Mouse (Mus musculus) layer of hippocampus, adult 18-20 months (tissue): ENCODE results near the gene Cpsf3. TPM values are rescaled to one million over a fixed set of nuclear protein-coding genes. Genes with fewer than 3 reads are reported as not detected.
A peak's percentile ranks its signal among the peaks of the same experiment; 100 is the strongest.

ENCODE experiments used
- DNase-seq, 2 experiments: peaks; one replicate each; pipeline ENCODE4 v3.0.0; 2022; ENCODE audit warnings: low spot score in 2 of 2
- long read RNA-seq: library from polyadenylated mRNA; stranded (forward); transcript quantifications from one replicate; pipeline ENCODE4 v2.0.0, GENCODE M21; 2021
- total RNA-seq, 2 experiments: library from RNA; stranded (reverse); gene quantifications; 2 replicates each; pipeline ENCODE4 v1.2.3; 2021

The Cpsf3 gene
- 10 to 100 TPM; 46.9 to 47.1 TPM for total RNA-seq
- long read RNA-seq, transcript Cpsf3-201 (18 exons, 2,499 nt) = major isoform, 56 of 60 reads
- long read RNA-seq, partial matches to known transcripts = 1 of 60 reads
- long read RNA-seq, other reads (novel, unspliced or antisense) = 3 of 60 reads

DNA sequence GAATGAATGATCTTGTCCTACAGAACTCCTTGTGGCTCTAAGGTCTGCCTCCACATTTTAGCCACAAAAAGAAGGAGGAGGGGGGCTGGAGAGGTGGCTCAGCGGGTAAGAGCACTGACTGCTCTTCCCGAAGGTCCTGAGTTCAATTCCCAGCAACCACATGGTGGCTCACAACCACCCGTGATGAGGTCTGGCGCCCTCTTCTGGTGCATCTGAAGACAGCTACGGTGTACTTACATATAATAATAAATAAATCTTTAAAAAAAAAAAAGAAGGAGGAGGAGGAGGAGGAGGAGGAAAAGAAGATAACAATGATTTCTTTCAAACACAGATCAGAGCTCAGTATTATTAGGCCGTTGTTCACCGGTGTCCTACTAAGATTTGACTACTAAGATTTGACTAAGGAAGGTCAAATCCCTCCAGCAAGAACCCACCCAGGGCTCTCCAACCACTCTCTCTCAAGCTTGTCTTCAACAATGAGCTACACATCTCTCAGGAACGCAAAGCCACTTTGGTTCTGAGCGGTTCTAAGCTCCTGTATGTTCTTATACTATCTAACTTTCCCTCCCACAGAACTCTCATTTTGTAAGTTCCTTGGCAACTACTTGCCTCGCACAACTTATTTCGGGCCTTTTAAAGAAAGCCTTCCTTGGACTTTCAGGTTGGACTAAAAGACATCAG is at the start of gene Cpsf3:
Cpsf3 (plus strand) TSS at position 631 of the 681 bp plus-strand sequence.
- no peak for DNase-seq

DNA sequence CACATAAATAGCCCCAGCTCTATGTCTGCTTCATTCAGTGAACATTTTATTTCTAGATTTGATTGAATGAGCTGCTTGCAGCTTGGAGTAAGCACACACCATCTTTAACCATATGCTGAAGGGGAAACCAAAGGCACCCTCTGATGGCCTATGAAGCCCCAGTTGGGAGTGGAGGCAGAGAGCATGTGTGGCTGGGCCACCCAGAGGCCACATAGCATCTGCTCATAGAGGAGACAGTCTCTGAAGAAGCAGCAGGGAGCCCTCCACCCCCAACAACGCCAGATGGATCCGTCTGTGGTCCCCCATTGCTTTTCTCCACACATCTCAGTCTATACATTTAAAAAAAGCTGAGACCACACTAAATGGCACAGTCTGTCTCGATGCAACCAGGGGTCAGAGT is 43.2 kb upstream of the Cpsf3 start:
- DNase-seq = no peak

DNA sequence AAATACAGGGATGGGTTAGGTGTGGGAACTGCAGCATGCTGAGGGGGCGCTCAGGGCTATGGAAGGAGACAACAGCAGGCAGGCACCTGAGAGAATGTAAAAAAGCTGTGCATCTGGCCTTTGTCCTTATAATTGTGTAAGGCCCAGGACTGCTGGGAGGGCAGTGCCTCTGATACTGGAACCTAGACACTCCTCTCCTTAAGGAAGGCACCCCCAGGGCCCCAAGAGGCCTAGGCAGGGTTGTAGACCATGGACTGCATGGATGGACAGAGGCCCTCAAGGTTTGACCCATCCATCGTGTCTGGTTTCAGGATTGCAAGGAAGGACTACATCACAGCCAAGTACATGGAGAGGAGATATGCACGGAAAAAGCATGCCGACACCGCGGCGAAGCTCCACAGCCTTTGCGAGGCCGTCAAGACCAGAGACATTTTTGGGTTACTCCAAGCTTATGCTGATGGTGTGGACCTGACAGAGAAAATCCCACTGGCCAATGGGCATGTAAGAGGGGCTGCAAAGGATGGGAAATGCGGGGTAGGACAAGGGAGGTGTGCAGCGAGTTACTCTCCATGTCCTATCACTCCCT is 40.7 kb upstream of the Cpsf3 start:
- no peak for DNase-seq

DNA sequence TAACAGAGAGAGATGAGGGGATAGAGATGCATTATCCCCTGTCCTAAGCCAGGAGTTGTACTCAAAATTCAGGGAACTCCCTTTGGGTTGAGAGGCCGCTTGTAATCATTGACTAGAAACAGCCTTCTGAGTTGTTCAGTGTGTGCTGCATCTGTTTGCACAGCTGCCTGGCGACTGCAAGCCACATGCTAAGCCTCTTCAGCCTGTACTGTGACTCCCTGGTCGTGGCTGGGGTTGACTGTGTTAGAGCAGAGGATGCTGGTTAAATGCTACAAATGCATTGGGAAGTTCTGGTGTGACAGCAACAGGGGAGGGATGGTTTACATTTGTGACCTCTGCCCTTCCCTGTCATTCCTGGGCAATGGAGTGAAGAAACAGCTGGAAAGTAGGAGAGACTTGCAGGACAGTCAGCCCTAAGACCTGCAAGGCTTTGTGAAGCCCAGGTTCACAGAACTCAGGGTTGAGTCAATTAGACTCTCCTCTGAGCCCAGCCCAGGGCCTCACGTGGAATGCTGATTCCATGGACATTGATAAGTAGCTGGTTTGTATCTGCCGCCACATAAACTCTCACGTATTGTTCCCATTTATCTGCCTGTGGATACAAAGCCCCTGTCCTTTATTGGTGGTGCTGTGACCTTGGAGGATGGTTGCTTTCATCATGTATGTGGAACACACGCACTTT is 37.3 kb upstream of the Cpsf3 start:
- no peak for DNase-seq

DNA sequence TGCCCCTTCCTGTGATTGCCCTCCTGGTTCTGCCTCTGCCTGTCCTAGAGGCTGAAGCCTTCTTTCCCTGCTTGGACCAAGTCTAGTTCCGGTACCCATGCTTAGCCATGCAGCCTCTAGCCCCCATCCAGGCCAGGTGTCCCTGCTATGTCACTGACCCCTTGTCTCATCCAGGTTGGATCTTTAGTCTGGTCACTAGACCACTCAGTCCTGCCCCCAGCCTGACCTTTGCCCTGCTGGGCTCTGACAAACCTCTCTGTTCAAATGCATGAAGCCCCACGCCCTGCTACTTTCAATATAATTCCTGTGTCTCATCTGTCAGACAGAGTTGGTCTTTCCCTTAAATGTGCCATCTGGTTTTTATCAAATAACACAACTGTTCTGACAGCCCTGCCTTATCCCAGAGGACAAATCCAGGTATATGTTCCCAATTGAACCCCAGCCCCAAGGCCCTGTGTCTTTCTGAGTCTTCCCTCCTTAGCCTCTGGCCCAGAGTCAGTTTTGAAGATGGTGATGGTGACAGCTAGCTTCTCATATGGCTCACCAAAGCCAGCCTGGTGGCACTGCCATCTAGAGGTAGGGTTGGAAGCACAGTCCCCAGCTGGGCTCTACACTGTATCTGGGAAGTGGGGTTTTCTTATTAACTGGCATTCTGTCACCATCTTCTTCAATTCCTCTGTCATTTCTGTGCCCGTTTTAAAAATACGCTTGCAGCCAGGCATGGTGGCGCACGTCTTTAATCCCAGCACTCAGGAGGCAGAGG is 24.5 kb upstream of the Cpsf3 start:
- peak in 1 of 2 experiments; percentile 47 for DNase-seq

DNA sequence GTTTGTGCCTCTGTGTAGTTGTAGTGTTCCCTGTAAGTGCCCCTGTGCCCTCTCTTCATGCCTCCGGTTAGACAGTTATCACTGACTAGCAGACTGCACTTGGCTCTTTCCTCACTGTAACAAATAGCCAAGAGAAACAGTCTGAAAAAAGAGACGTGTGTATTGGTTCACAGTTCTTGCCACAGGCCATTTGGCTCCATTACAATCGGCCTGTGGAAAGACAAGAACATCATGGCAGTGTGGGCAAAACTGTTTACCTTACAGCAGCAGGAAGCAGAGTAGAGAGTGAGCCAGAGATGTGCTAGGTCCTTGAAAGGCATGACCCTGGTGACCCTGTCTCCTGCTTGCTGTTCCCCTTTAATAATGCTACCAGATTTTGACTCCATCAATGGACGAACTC is 23.7 kb upstream of the Cpsf3 start:
- DNase-seq = no peak

DNA sequence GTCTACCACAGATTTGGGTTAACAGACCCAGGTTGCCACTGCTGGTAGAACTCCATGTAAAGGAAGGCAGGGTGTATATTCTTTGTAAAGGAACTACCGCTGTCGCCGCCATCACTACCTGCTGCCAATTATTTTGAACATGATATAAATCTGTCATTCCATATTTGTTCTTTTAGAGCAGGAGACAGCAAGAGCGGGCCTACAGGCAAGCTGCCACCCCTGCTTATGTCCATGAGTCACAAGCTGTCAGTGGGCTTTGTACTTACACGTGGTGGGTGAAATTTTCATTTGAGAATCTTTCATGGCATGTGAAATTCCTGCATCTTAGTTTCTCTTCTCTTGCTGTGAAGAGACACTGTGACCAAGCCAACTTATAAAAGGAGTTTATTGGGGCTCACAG is 21.9 kb upstream of the Cpsf3 start:
- peak; percentile 30 to 67 for DNase-seq

DNA sequence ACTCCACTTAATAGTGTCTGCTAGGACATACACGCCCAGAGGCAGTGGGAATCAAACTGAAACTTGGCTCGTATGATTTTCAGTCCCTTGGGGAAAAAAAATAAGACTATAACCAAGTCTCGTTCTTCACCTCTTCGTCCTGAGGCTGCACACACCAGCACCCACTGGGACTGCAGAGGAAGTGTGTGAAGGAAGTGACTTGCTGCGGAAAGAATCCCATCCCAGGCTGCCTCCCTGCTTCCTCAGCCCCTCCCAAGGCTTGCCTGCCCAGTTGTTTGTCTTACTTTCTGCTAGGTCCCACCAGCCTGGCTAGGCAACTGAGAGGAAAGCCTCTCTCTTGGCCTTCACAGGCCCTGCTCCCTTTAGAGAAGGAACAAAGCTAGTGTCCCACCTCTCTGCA is 20.9 kb upstream of the Cpsf3 start:
- DNase-seq = no peak

DNA sequence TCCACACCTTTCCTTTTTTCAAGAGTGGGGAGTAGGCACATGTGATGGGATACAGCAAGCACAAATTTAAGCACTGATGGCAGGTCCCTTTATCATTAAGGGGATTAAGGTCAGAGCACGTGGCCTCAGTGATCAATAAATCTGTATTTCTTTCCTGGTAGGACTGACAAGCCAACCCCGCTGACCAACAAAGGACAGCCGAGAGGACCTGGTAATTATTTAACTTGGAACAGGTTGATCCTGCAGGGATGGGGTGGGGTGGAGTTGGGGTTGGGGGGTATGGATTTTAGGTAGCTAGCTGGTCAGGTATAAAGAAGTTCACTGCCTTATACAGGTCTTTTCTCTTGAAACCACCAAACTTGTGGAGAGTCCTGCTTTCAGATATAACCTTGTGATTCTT is 20.2 kb upstream of the Cpsf3 start:
- DNase-seq = no peak

DNA sequence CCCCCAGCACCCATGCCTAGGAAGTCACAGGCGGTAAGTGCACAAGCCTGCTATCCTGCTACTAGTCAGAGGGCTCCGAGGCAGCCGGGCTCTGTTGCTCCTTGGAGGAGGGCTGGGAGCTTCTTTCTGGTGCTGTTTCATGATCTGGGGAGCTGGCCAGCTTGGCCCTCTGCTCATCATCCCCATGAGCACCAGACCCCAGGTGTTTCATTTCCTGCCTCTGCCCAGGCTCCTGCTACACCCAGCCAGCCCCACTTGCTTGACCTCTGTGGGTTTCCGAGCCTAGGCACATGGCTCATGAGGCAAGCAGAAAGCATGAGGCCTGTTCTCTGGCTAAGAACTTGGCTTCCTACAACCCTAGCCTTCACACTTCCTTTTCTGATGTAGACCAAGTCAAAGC is 19.7 kb upstream of the Cpsf3 start:
- DNase-seq = no peak

DNA sequence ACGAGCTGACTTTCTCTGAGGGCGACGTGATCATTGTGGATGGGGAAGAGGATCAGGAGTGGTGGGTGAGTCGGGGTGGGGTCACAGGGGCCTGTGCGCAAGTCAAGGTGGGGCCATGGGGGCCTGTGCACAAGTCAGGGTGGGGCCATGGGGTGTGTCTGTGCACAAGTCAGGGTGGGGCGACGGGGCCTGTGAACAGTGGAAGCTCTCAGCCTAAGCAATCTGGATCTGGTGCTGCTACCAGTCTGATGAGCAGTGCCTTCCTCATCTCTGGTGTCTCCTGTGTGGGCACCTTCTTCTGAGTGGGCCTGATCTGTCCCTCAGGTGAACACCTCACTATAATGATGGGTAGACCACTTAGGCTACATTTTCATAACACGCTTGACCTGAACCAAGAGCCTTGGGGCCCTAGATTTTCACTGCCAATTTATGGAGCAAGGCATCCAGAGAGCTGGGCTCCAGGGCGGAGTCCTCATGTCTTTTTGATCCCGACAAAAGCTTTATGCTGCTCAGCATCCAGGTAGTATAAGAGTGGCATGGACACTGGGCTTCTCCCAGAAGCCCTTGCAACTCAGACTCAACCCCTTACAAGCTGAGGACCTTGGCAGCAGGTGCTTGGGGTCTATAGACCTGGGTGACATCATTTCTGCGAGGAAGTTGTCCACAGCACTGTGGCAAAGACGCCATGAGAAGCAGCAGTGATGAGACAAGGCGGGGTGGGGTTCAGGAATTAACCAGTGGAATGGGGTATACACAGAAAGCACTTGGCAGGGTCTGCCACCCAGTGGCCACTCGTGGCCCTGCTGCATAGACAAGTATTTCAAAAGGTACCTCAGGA is 19.0 kb upstream of the Cpsf3 start:
- DNase-seq = peak; percentile 42 to 82

DNA sequence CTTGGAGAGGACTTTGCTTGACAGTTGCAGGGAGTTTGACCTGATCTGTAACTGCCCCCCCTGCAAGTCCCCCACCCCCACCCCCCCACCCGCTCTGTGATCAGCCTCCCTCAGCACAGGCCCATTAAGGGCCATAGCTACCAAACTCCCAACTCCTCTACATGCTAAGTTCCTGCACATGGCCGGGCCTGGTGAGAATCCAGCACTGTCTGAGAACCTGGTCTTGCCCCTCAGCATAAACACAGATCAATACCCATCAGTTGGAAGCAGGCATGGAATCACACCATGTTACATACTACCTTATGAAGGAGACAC is 18.4 kb upstream of the Cpsf3 start:
- no peak for DNase-seq

DNA sequence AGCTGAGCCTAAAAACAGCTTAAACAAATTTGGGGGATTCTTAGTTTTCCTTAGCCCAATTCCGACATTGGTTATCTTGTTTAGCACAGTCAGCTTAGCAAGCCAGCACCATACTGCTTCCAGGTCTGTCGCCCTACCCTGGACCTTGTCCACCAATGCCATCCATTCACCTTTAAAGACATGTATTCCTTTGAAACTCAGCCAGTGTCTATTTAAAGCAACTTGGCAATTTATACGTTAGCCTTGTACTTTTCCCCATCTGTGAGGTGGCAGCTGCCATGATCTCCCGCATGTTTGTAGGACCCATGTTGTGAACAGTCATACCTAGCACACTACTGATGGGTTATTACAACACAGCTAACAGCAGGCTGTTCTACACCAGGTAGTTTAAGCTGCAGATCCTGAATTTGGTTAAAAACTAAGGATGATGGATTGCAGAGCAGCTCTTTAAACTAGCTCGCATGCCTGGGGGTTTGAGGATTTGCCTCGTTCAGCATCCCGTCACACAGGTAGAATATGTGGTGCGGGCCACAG is 17.0 kb upstream of the Cpsf3 start:
- DNase-seq = no peak

DNA sequence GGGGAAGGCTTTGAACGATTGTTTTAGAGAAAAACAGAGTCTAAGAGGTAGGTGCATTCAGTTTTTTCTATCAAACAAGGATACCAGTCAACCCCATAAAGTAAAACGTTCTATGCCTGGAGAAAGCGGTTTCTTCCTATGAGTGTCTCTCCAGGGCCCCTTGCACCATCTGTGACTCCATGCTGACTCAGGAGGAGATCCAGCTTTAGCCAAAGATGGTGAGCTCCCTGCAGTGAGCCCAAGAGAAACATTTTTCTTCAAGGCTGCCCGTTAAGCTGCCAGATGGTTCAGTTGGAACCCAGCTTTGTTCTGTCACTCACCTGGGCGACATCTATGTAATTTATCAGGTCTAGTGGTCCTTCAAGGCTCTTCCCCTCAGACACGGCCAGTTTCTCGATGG is 10.7 kb upstream of the Cpsf3 start:
- DNase-seq = no peak

DNA sequence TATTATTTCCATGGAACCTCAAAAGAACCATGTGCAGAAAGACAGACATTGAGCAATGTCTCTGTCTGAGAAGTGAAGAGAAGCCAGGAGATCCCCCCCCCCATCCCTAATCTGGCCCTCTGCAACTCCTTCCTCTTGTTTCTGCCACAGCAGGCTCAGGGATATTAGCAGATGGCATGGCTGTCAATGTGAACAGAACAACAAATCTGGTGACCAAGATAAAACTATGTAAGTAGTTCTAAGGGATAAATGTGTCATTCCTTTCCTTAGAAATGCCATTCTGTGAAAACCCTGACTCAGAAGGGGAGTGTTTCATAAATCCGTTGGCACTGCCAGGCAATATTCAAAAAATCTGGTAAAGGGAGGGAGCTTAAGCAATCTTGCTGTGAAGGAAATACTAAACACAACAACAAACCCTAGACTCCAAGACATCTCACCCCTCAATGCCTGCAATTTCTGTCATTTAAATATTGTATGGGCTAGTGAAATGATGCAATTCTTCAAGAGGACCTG is 7.8 kb upstream of the Cpsf3 start:
- peak; percentile 22 to 57 for DNase-seq

DNA sequence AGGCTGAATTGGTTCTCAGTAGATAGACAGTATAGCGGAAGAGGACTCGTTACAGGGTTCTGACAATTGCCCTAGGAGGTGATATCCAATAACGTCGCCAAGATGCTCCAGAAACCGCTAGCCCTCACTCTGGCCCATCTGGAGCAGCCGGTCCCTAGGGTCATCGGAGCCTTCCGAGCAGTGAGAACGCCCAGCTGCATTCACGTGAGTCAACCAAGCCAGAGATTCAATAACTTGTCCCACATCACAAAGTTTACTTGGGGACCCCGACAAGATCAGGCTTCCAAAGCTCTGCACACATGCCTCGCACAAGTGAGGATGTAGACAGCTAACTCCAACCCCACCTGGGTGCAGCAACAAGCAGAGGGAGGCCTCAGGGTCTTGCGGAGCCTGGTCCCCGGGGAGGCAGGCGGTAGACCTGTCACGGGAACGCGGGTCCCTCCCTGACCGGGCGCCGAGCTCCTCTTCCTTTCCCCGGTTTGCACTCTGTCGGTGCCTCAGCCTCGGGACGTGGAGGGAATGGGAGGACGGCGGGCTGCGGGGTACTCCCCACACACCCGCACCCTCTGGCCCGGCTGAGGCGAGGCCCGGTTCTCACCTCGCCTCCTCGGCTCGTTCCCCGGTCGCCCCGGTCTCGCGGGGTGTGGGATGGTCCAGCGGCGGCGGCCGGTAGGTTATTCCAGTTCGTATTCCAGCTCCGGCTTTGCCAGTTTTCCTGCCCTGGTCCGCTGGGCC is 484 bp downstream of the Cpsf3 start:
- peak in 1 of 2 experiments; percentile 8 for DNase-seq

DNA sequence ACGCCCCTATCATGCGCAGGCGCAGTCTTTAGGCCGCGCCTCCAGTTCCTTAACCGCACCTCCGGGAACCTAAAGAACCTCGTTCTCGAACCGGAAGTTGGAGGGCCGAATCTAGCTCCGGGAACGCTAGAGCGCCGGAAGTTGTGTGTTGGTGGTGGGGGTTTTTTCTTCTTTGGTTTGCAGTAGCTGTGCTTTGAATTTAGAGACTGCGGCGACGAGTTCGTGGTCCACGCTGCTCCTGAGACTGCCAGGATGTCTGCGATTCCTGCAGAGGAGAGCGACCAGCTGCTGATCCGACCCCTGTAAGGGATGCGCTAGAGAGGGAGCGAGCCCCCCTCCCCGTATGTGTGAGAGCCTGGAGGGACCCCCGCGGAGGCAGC is 1.0 kb downstream of the Cpsf3 start, which contains the start of gene Itgb1bp1:
Itgb1bp1 (minus strand) TSS at position 42 of the 380 bp plus-strand sequence.
- peak; percentile 98 to 99 for DNase-seq

DNA sequence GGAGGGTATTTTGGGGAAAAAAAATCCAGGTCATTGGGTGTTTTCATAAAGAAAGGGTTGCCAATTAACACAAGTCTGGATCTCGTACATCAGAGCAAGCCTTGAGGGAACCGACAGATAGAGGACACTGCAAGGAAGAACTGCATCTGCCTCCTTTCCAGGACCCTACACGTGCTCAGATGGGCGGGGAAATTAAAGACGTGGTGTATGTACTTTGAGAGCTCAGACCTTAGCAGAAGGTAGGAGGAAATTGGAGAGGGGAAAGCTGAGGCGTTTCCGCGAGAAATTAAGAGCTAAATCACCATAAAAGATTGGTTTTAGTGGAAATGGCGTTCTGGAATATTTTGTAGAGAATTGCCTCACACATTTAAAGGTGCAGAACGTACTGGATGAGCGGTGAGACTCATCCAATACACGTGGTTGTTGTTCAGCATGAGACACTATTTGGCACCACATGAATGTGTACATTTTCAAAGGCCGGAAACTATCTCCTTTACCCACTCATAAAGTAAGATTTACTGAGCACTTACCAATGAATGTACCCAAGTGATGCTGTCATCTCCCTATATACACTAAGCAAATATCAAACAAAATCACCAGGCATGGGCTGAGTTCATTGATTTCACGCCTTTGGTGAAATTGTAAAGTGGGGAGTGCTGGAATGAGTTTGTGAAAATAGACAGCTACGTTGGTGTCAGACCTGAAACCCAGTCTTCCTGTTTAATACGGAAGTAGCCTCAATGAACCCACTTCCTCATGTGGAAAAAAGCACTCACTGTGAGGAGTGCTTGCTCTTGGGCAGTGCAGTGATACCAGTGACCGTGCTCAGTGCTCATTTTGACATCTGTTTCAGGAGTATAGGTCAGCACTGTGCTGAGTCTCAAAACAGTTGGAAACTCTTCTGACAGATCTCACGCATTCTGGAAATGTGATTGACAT is 1.8 kb downstream of the Cpsf3 start:
- DNase-seq = peak in 1 of 2 experiments; percentile 25
